Mouse (Mus musculus) neural tube, embryonic 12.5 days (tissue): ENCODE results near the gene Smim10l1. TPM values are rescaled to one million over a fixed set of nuclear protein-coding genes. Genes with fewer than 3 reads are reported as not detected.

ENCODE experiments used
- ATAC-seq: fragments of 200-750 bp; cut with Nextera tagmentation; 2 replicates; pipeline ENCODE4 v1.8.0; 2017; ENCODE audit warnings: low read depth, mild to moderate bottlenecking, moderate TSS enrichment, moderate library complexity; ENCODE audit not compliant: low FRiP score
- H3K27ac ChIP-seq: fragments of 300-500 bp; sonication (generic); 2 replicates; pipeline ENCODE4 v1.5.1; 2016
- H3K27me3 ChIP-seq: fragments of 300-500 bp; sonication (generic); replicated peaks from 2 replicates; pipeline ENCODE4 v1.6.1; 2016; ENCODE audit warnings: mild to moderate bottlenecking
- H3K36me3 ChIP-seq: fragments of 300-500 bp; sonication (generic); 2 replicates; pipeline ENCODE4 v1.6.1; 2016; ENCODE audit warnings: mild to moderate bottlenecking
- H3K4me1 ChIP-seq: fragments of 300-500 bp; sonication (generic); 2 replicates; pipeline ENCODE4 v1.6.1; 2016
- H3K4me2 ChIP-seq: fragments of 300-500 bp; sonication (generic); replicated peaks from 2 replicates; pipeline ENCODE4 v1.6.1; 2016; ENCODE audit warnings: mild to moderate bottlenecking
- H3K4me3 ChIP-seq: fragments of 300-500 bp; sonication (generic); 2 replicates; pipeline ENCODE4 v1.5.1; 2016
- H3K9ac ChIP-seq: fragments of 300-500 bp; sonication (generic); 2 replicates; pipeline ENCODE4 v1.6.1; 2016; ENCODE audit warnings: mild to moderate bottlenecking
- H3K9me3 ChIP-seq: fragments of 300-500 bp; sonication (generic); 2 replicates; pipeline ENCODE4 v1.6.1; 2016; ENCODE audit warnings: mild to moderate bottlenecking
- WGBS: fragments of 180-500 bp; shearing (Covaris S2); methylation state at CpG from one replicate; pipeline ENCODE4 v1.1.7; 2016; 5-methylcytosine and 5-hydroxymethylcytosine counted together
- polyA plus RNA-seq: library from polyadenylated mRNA; unstranded; fragments of >200 nt; fragmentation: Nextera tagmentation; extraction: Ambion mirVana; gene quantifications from 2 replicates; pipeline ENCODE4 v1.2.1, GENCODE M21; 2016

Smim10l1 gene
- polyA plus RNA-seq: 94.4 and 102 TPM in 2 replicates

DNA sequence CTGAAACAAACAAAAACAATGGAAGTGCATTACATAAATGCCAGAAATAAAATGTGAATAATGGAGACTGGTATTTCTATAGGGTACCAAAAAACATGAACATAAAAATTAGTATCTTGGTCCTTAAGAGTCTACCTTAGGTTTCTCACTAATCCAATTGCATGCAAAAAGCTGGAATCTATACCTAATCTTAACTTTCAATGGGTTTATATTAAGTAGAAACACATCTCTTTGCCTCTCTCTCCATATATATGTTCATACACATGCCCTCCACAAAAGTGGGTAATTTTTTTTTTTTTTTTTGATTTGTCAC lies at the start of gene Smim10l1:
TSS of gene Smim10l1 (plus strand) at position 301 of the 313 bp plus-strand sequence.
- H3K9me3 ChIP-seq: no peaks in the 10 kb centered on the region
- H3K9ac ChIP-seq: peak within 1 kb of the TSS; percentile 93
- H3K4me3 ChIP-seq: peak within 1 kb of the TSS; percentile 79
- H3K4me1 ChIP-seq: no peaks in the 10 kb centered on the region
- 0 out of 2 replicates have a peak, but pooled peaks cover 4% of the 10 kb centered on the region for H3K36me3 ChIP-seq
- no peaks in the 10 kb centered on the region for H3K27me3 ChIP-seq
- no peak for ATAC-seq
- H3K27ac ChIP-seq: peak within 1 kb of the TSS; percentile 92
- H3K4me2 ChIP-seq: peak within 1 kb of the TSS; percentile 62

DNA sequence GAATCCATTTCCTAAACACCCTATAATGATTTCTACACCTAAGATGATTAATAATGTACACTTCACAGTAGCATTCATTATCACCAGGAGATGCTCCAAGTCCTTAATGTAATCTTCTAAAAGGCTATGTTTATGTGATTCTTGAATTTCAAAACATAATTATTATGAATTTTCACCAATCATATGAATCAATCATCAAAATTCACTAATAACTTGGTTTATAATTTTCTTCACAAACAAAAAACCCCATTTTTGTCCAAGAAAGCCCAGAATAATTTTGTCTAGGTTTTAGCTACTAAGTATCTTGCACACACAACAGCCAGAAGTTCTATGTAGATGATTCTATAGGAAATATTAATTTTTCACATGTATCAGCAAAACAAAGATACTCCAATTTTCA lies 49.0 kb upstream of the Smim10l1 start, which contains the start of gene Tas2r140:
TSS of gene Tas2r140 (minus strand) at position 101 of the 400 bp plus-strand sequence.
- no peak for ATAC-seq
- Histone ChIP-seq H3K27me3 (no peaks in the 10 kb centered on the region), H3K4me2 (no peak within 1 kb of the TSS)

GRCm38 (mm10) chr6:133092226-133092625 lies 12.5 kb upstream of the Smim10l1 start:
- H3K4me1 ChIP-seq: no peaks in the 10 kb centered on the region
- H3K9me3 ChIP-seq: no peaks in the 10 kb centered on the region
- no peaks in the 10 kb centered on the region for H3K36me3 ChIP-seq
- H3K4me3 ChIP-seq: no peak overlapping the region
- ATAC-seq: no peak
- no peak overlapping the region for H3K9ac ChIP-seq
- H3K27ac ChIP-seq: no peak overlapping the region
- 78% methylated on average over 8 of the region's 8 CpGs for WGBS
- no peaks in the 10 kb centered on the region for H3K27me3 ChIP-seq
- no peak overlapping the region for H3K4me2 ChIP-seq

More for the DNA sequence above, 49.0 kb upstream of the Smim10l1 start, which contains the start of gene Tas2r140:
- Histone ChIP-seq H3K27ac (no peak within 1 kb of the TSS), H3K9ac (no peak within 1 kb of the TSS), H3K9me3 (no peaks in the 10 kb centered on the region), H3K36me3 (no peaks in the 10 kb centered on the region), H3K4me1 (no peaks in the 10 kb centered on the region), H3K4me3 (no peak within 1 kb of the TSS)

DNA sequence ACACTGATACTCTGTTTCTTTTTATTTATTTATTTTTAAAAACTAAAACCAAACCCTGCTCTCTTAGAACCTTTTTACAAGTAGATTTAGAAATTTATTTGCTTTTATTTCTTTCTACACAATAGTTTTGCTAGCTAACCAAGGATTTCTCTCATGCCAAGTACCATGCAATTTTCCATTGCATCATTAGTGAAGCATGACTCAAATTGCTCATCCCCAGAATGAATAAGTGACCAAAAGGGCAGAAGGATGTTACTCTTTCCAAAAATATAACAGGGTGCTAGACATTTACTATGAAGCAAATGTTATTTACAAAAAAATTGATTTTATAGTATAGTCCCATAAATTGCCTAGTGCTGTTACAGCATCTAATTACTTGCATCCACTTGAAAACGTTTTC lies 2.3 kb upstream of the Smim10l1 start:
- H3K4me3 ChIP-seq: no peak overlapping the region
- 56% methylated on average over 1 of the region's 1 CpGs for WGBS
- no peaks in the 10 kb centered on the region for H3K9me3 ChIP-seq
- H3K27ac ChIP-seq: no peak overlapping the region
- no peak overlapping the region for H3K4me2 ChIP-seq
- ATAC-seq: no peak
- no peaks in the 10 kb centered on the region for H3K36me3 ChIP-seq
- no peak overlapping the region for H3K9ac ChIP-seq
- H3K27me3 ChIP-seq: no peaks in the 10 kb centered on the region
- no peaks in the 10 kb centered on the region for H3K4me1 ChIP-seq

- H3K9me3 ChIP-seq: no peaks in the 10 kb centered on the region
- peak overlapping the region; percentile 79 for H3K4me3 ChIP-seq
- H3K4me2 ChIP-seq: peak overlapping the region; percentile 62
- H3K9ac ChIP-seq: peak overlapping the region; percentile 93
- 0 out of 2 replicates have a peak, but pooled peaks cover 4% of the 10 kb centered on the region for H3K36me3 ChIP-seq
- WGBS: 2% methylated on average over 62 of the region's 62 CpGs
- H3K27me3 ChIP-seq: no peaks in the 10 kb centered on the region
- H3K27ac ChIP-seq: peak overlapping the region; percentile 92
- ATAC-seq: peak; percentile 98
- H3K4me1 ChIP-seq: no peaks in the 10 kb centered on the region
These were observed 482 bp downstream of the Smim10l1 start for GRCm38 (mm10) chr6:133104922-133105859.

Other genes with a start within 250 kb of the Smim10l1 start
- gene Tas2r116, start 249.5 kb upstream of the Smim10l1 start, polyA plus RNA-seq: not detected in 2 replicates
- not detected in 2 replicates for gene Tas2r110, start 236.9 kb upstream of the Smim10l1 start, polyA plus RNA-seq
- not detected in 2 replicates for gene Tas2r113, start 211.9 kb upstream of the Smim10l1 start, polyA plus RNA-seq
- 0.22 and 0.43 TPM in 2 replicates for gene Tas2r125, start 195.3 kb upstream of the Smim10l1 start, polyA plus RNA-seq
- not detected in 2 replicates for gene Tas2r129, start 153.8 kb upstream of the Smim10l1 start, polyA plus RNA-seq
- gene Tas2r131, start 147.0 kb upstream of the Smim10l1 start, polyA plus RNA-seq: not detected in 2 replicates
- not detected in 2 replicates for gene Tas2r109, start 123.9 kb upstream of the Smim10l1 start, polyA plus RNA-seq
- not detected in 2 replicates for gene Tas2r103, start 67.8 kb upstream of the Smim10l1 start, polyA plus RNA-seq
- gene Tas2r140, start 49.1 kb upstream of the Smim10l1 start, polyA plus RNA-seq: not detected in 2 replicates
- not detected in 2 replicates for gene 5530400C23Rik, start 187.3 kb downstream of the Smim10l1 start, polyA plus RNA-seq